Mouse (Mus musculus): ENCODE measurements around the gene Gm42906.

GRCm38 (mm10) chr5:151074282-151074681 is 353.7 kb downstream of the Gm42906 start:
- no peak for TF ChIP-seq CTCF (IDR thresholded peaks at IDR 0.05; ENCODE audit: low read depth, low read length)
- no peak for TF ChIP-seq EP300 (IDR thresholded peaks at IDR 0.05; ENCODE audit: insufficient read depth, low read depth, low read length)
- no peak for TF ChIP-seq POLR2A (IDR thresholded peaks at IDR 0.05; ENCODE audit: insufficient read depth, low read length)
